Mouse (Mus musculus) adrenal gland, postnatal 10 days (tissue): Measurements from ENCODE around the gene Msl2. TPM values are rescaled to one million over a fixed set of nuclear protein-coding genes. Genes with fewer than 3 reads are reported as not detected.

Experiments used
- DNase-seq: peaks from one replicate; pipeline ENCODE4 v3.0.0; 2021; ENCODE audit warnings: mixed read lengths
- total RNA-seq, 2 experiments: library from RNA; stranded (reverse); gene quantifications; 2 replicates each; pipeline ENCODE4 v1.2.3; 2021

Msl2 gene
- total RNA-seq, 2 experiments from 2014 or later: 44.4 to 47.7 TPM

DNA sequence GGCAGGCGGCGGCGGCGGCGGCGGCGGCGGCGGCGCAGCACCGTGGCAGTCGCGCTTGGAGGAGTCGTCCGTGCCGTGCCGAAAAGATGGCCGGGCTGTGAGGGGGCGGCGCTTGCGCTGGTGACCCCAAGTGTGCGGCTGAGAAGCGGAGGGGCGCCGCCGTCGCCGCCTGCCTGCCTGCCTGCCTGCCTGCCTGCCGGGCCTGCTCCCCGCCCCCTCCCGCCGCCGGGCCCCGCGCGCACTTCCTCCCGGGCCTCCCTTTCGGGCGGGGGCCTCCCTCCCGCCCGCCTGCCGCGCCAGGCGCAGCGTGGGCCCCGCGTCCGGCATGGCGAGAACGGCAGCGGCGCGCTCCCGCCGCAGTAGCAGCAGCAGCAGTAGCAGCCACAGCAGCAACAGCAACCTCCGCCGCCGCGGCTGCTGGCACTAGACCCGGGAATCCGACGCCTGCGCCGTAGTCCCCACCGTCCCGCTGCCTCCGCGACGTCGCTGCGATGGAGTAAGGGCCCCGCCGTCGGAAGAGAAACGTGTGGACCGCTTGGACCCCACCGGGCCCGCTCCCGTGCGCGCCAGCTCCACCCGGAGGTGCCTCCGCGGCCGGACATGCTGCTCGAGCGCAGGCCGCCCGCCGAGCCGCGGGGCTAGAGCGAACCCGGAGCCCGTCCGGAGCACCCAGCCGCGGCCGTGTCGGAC lies 576 bp downstream of the Msl2 start:
- DNase-seq: peak; percentile 91

DNA sequence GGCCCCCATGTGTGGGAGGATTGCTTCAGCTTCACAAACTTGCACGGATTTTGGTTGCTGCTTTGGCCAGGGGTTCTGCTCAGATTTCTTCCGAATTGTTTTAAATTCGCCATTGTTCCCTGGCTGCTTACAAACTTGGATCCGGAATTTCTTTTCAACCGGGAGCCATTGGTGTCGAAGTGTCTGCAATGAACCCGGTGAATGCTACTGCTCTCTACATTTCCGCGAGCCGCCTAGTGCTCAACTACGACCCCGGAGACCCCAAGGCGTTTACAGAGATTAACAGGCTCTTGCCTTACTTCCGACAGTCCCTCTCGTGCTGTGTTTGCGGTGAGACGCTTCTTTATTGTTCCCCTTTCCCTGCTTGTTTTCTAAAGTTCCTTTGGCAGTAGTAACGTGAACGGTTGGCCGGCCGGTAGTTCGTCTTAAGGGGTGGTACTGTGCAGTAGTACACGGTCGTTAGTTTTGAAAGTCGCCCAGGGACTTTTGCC lies 1.2 kb downstream of the Msl2 start:
- DNase-seq: peak; percentile 44

DNA sequence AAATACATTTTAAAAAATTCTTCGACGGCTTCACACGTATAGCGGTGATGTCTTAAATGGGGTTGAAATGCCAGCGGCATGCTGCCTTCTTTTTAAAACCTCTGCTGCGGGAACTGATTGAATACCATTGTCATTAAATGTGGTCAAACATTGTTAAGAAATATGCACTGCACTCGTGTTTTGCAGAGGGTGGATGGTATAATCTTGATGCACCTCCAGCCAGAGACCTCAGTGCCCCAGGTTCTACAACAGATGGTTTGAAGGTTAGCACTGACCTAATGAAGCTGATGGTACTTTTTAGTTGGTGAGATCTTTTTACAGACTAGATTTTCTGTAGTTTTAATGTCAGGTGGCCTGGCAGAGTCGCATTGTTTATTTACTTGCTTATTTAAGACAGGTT lies 1.8 kb downstream of the Msl2 start:
- no peak for DNase-seq

DNA sequence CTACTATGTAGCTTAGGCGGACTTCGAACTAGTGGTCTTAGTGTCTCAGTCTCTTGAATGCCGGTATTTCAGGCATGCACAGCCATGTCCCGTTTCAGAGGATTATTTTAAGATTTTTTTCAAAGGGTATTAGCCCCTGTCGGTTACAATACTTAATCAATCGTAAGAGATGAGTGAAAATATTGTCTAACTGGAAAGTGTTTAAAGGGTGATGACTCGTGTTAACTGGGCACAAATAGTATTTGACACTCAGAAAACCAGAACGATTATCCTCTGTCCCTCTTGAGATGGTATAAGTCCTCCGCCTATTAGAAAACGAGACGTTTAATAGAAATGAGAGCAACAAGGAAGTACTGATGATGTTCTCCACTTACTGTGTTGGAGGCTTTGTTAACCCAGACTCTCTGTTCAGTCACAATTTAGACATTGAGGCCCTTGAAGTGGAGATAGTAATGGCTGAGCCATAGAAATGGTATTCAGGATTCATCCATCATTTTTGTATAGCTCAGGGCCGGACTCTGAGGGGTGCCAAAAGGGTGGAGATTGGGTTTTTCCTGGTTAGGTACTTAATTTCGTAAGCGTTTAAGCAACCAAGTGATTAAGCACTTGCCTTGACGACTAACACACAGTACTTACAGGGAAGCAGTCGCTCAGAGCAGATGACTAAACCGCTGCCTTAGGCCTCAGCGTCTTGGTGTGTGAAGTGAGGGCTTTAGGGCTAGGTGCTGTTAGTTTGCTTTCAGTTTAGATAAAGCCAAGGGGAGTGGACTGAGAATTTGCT lies 2.4 kb downstream of the Msl2 start:
- DNase-seq: peak; percentile 64

DNA sequence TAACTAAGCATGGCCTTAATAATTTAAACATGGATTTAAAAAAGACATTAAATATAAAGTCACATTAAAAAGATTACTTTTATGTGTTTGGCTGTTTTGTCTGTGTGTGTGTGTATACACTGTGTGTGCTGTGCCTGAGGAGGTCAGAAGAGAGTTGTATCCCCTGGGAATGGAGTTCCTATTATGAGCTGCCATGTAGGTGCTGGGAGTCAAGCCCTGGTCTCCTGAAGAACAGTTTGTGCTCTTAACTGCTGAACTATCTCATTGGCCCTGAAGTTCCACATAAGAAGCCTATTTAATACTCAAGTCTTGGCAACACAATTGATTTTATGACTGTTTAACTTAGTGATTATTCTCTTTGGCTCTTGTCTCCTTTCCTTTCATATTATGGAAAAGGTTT lies 3.6 kb downstream of the Msl2 start:
- no peak for DNase-seq

- no peak for DNase-seq
These were observed 4.7 kb downstream of the Msl2 start for GRCm38 (mm10) chr9:101078579-101078978.

DNA sequence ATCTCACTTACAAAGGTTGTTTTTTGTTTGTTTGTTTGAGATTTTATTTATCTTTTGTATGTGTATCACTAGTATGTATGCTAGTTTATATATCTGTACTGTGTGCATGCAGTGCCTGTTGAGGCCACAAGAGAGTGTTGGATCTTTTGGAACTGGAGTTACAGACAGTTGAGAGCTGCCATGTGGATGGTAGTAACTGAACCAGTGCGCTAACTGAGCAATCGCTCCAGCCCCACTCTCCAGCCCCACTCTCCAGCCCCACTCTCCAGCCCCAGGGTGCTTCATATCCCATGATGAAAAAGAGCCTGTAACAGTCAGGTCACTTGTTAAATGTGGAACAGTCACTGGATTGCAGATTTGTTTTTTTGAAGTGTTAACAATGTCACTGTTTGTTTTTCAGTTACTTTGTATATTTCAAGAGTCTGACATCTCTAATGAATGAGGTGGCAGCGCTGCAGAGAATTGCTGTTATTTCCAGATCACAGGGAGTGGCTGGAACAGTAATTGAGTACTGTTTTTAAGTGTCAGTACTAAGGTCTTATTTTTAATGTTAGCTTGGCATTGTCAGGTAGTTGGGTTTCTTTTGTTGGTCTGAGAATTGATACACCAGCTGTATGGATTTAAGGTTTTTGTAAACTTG lies 6.3 kb downstream of the Msl2 start:
- no peak for DNase-seq

GRCm38 (mm10) chr9:101083728-101084127 lies 9.8 kb downstream of the Msl2 start:
- DNase-seq: no peak

DNA sequence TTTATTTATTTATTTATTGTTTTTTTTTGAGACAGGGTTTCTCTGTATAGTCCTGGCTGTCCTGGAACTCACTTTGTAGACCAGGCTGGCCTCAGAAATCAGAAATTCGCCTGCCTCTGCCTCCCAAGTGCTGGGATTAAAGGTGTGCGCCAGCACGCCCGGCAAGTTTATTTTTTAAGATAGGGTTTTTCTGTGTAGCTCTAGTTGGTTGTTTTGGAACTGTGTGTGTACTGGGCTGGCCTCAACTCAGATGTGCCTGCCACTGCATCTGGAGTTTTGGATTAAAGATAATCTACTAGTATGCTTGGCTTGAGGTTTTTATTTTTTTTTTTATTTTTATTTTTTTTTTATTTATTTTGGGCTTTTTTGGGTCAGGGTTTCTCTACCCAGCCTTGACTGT lies 21.5 kb downstream of the Msl2 start:
- no peak for DNase-seq

GRCm38 (mm10) chr9:101096461-101096860 lies 22.6 kb downstream of the Msl2 start:
- DNase-seq: no peak

GRCm38 (mm10) chr9:101097542-101097941 lies 23.6 kb downstream of the Msl2 start:
- no peak for DNase-seq

GRCm38 (mm10) chr9:101099445-101099844 lies 25.5 kb downstream of the Msl2 start:
- DNase-seq: no peak

DNA sequence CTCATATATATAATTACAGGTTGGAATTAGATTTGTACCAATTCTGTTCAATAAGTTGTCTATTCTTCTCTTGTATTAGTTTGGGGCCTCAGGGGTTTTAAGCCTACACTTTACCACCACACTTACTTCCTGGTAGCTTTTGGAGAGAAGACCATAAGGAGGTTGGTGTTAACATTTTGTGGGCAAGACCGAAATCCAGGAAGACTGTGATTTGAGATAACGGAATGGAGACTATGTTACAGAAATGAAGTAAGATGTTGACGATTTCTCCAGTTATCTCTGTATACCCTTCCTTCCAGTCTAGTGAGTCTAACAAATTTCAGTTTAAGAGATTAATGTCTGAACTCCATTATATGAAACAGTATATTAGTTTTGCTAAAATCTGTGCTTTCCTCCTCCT lies 26.3 kb downstream of the Msl2 start:
- DNase-seq: no peak

GRCm38 (mm10) chr9:101101547-101101946 lies 27.6 kb downstream of the Msl2 start:
- DNase-seq: no peak

DNA sequence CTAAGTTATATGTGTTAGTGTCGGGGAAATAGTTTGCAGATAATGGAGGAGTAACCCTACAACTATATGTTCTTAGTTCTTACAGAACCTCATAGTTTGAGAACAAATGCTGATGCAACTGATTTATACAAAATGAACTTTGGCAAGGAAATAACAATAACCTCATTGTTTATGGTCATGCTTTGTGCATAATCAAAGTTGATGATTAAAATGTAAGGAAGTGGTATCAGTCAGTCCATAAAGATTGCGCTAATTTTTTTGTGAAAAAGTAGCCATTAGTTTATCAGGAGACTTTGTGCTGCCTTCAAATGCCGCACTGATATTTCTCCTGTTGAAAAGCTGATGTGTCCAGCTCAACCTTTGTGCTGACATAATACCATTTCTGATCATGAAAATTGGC lies 28.4 kb downstream of the Msl2 start:
- no peak for DNase-seq

DNA sequence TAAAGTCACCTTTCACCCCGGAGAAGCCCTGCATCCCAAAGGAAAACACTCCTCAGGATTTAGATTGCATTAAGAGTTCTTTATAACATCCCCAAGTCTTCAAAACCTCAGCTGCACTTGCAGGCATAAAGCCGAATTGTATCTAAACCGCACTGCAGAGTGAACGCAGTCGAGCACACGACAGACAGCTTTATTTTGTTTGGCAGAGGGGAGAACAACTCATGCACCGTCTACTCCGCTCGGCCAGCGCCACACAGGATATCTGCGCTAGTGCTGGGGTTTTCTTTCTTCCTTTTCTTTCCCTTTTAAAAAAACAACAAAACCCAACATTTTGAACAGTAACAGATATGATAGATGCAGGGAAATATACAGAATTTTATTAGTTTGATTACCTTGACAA lies 31.0 kb downstream of the Msl2 start:
- no peak for DNase-seq

GRCm38 (mm10) chr9:101105735-101106134 lies 31.8 kb downstream of the Msl2 start:
- no peak for DNase-seq

GRCm38 (mm10) chr9:101107386-101107785 lies 33.5 kb downstream of the Msl2 start:
- DNase-seq: peak; percentile 45

- DNase-seq: peak; percentile 44
These were observed 36.1 kb downstream of the Msl2 start for GRCm38 (mm10) chr9:101110013-101110412.

GRCm38 (mm10) chr9:101113317-101113716 lies 39.4 kb downstream of the Msl2 start:
- no peak for DNase-seq

GRCm38 (mm10) chr9:101114182-101114884 lies 40.4 kb downstream of the Msl2 start:
- no peak for DNase-seq

DNA sequence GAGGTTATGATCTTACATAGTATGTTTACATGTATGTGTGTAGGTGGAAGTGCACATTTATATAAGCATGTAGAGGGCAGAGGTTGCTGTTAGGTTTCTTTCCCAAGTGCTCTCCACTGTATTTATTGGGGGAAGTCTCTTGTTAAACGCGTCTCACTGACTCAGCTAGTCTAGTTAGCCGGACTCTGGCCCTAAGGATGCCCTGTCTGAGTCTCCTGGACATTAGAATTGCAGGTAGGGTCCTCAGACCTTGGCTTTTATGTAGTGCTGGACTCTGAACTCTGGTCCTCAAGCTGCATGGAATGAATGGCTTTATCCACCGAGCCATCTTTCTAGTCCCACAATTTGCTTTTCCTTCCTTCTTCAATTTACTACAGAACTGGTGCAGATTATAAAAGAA lies 69.7 kb downstream of the Msl2 start:
- no peak for DNase-seq

- no peak for DNase-seq
These were observed 79.0 kb downstream of the Msl2 start for GRCm38 (mm10) chr9:101152872-101153271.
